Comparison of ENCODE assay signal across 26 mouse cellular contexts in the genomic region with DNA sequence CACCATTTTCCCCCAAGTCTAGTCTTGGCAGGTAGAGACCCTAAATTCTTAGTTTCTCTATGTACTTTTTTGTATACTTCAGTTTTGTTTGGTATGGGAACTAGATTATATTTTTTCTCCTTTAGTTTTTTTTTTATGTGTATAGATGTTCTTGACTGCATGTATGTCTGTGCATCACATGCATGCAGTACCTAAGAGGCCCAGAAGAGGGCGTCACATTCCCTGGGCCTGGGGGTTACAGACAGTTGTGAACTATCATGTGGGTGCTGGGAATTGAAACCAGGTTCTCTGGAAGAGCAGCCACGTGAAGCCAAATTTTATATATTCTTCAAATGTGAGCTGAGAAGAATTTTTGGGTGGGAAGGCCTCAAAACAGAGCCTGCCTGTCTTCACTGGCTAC. TPM values are rescaled to one million over a fixed set of nuclear protein-coding genes. Genes with fewer than 3 reads are reported as not detected.
DNase-seq lines count a peak whose midpoint lies in the region; ATAC-seq and TF ChIP-seq lines count a peak whose summit lies in the region.
"Had no signal": no experiment of that assay in that cellular context is flagged by ENCODE, and none has a peak within 500 bp of the region (broad histone marks: within the 10 kb centered on the region; RNA-seq: fewer than 3 reads in every experiment).

No protein-coding gene starts in this region.

- ATAC-seq in CD4-positive, CD25-positive, alpha-beta regulatory T cell, adult 4 months, result no peak
- ATAC-seq in monocyte, adult 5-6 weeks (replicated peaks; ENCODE audit: insufficient number of reproducible peaks, low FRiP score, low TSS enrichment, poor library complexity, severe bottlenecking), result no peak
- no peak for ATAC-seq in megakaryocyte progenitor cell, adult 5-6 weeks (replicated peaks; ENCODE audit: poor library complexity)
- ATAC-seq: forebrain, postnatal 0 days; intestine, embryonic 16.5 days; midbrain, embryonic 15.5 days had no signal

- TF ChIP-seq CTCF in left cerebral cortex, adult 2 months (IDR thresholded peaks at IDR 0.05), result peak; percentile 24
- TF ChIP-seq CTCF in brain, embryonic 14.5 days (IDR thresholded peaks at IDR 0.05; ENCODE audit: borderline replicate concordance, extremely low read depth, insufficient read depth, insufficient read length), result peak; percentile 6; the same call in 1 of the 2 replicates

- DNase-seq in CD4-positive, CD25-positive, alpha-beta regulatory T cell, adult 2 months (ENCODE audit: low read depth, low spot score), result peak; percentile 11
- no peak for DNase-seq in left cerebral cortex, adult 2 months (ENCODE audit: extremely low spot score in 1 of 2, low spot score in 2 of 2)
- DNase-seq in left cerebral cortex, postnatal 36 days (ENCODE audit: low spot score in 2 of 2), result no peak
- peak; percentile 4 to 7 for DNase-seq in B cell, adult 2 months
- DNase-seq in brain, embryonic 14.5 days (ENCODE audit: low read depth), result no peak
- DNase-seq: adrenal gland, postnatal 14 days; cerebellum, adult 11-12 months; cerebellum, postnatal 36 days; forebrain, postnatal 0 days; heart, postnatal 36 days; liver, embryonic 13.5 days; lung, postnatal 10 days; retina, postnatal 1 day; right cerebral cortex, postnatal 4 days; thymus, postnatal 36 days had no signal

- no peak for TF ChIP-seq POLR2A in brain, embryonic 14.5 days (IDR thresholded peaks at IDR 0.05; ENCODE audit: borderline replicate concordance, extremely low read depth, insufficient read depth, insufficient read length, poor library complexity, severe bottlenecking)

- H3K27ac ChIP-seq in left cerebral cortex, adult 2 months, result no peak overlapping the region
- H3K27ac ChIP-seq: forebrain, embryonic 10.5 days; hindbrain, embryonic 14.5 days; kidney, postnatal 0 days; liver, embryonic 13.5 days; midbrain, embryonic 15.5 days had no signal

- intact Hi-C loops in left cerebral cortex, adult 2 months (cut with DNase I), result no loop called here
- intact Hi-C loops in left cerebral cortex, postnatal 36 days (cut with DNase I), result no loop called here

- no peak overlapping the region for H3K4me3 ChIP-seq in left cerebral cortex, adult 2 months
- H3K4me3 ChIP-seq: forebrain, embryonic 10.5 days; heart, embryonic 12.5 days; liver, embryonic 13.5 days; midbrain, embryonic 15.5 days had no signal

RNA-seq across cellular contexts. Expression of a gene that starts 14.4 kb away (rescaled TPM):
- polyA plus RNA-seq in CD4-positive, CD25-positive, alpha-beta regulatory T cell, adult 4 months (2017; shearing (Covaris generic)), result not detected
- total RNA-seq in left cerebral cortex, adult 2 months (2021), result under 1 TPM in 1 of 2 experiments, not detected in 1; 0.27 TPM
- total RNA-seq in left cerebral cortex, postnatal 36 days (2021), result not detected
- polyA plus RNA-seq in brain, embryonic 14.5 days (2012; rRNA removed), result 0.13 and 0.44 TPM in 2 replicates
- not detected in 3 replicates for total RNA-seq in monocyte, adult 5-6 weeks (2017)
- not detected in 2 replicates for total RNA-seq in megakaryocyte progenitor cell, adult 5-6 weeks (2015)
- total RNA-seq in megakaryocyte progenitor cell, adult 5-6 weeks (2017), result not detected in 2 replicates
- total RNA-seq: adrenal gland, postnatal 14 days; heart, postnatal 36 days; megakaryocyte-erythroid progenitor cell, adult 5-6 weeks; neutrophil, adult 5-6 weeks had no signal
- polyA plus RNA-seq: forebrain, embryonic 10.5 days; heart, embryonic 12.5 days; kidney, postnatal 0 days; liver, embryonic 13.5 days had no signal

RNA-seq across cellular contexts. Expression of a gene that starts 20.4 kb away (rescaled TPM):
- polyA plus RNA-seq in CD4-positive, CD25-positive, alpha-beta regulatory T cell, adult 4 months (2017; shearing (Covaris generic)), result 1 to 10 TPM; 1.3 to 4.8 TPM
- total RNA-seq in left cerebral cortex, adult 2 months (2021), result 1 to 10 TPM; 2.7 to 2.9 TPM
- total RNA-seq in left cerebral cortex, postnatal 36 days (2021), result 1 to 10 TPM; 3.1 TPM
- polyA plus RNA-seq in brain, embryonic 14.5 days (2012; rRNA removed), result 1.5 and 2.0 TPM in 2 replicates
- total RNA-seq in monocyte, adult 5-6 weeks (2017), result 0.64 to 3.0 TPM (median 1.2 TPM) in 3 replicates
- 1.7 and 1.8 TPM in 2 replicates for total RNA-seq in megakaryocyte progenitor cell, adult 5-6 weeks (2015)
- 2.2 and 3.4 TPM in 2 replicates for total RNA-seq in megakaryocyte progenitor cell, adult 5-6 weeks (2017)

RNA-seq across cellular contexts. Expression of a gene that starts 20.8 kb away (rescaled TPM):
- 10 to 100 TPM; 12.9 to 18.3 TPM for polyA plus RNA-seq in CD4-positive, CD25-positive, alpha-beta regulatory T cell, adult 4 months (2017; shearing (Covaris generic))
- 10 to 100 TPM; 19.3 to 20.2 TPM for total RNA-seq in left cerebral cortex, adult 2 months (2021)
- total RNA-seq in left cerebral cortex, postnatal 36 days (2021), result 10 to 100 TPM; 15.4 to 24.9 TPM
- polyA plus RNA-seq in brain, embryonic 14.5 days (2012; rRNA removed), result 25.5 and 25.7 TPM in 2 replicates
- 15.6 to 19.4 TPM (median 18.2 TPM) in 3 replicates for total RNA-seq in monocyte, adult 5-6 weeks (2017)
- total RNA-seq in megakaryocyte progenitor cell, adult 5-6 weeks (2015), result 14.4 and 16.3 TPM in 2 replicates
- 13.5 and 15.8 TPM in 2 replicates for total RNA-seq in megakaryocyte progenitor cell, adult 5-6 weeks (2017)

RNA-seq across cellular contexts. Expression of a gene that starts 42.8 kb away (rescaled TPM):
- 10 to 100 TPM; 27.4 to 30.8 TPM for polyA plus RNA-seq in CD4-positive, CD25-positive, alpha-beta regulatory T cell, adult 4 months (2017; shearing (Covaris generic))
- 1 to 10 TPM; 9.4 to 9.6 TPM for total RNA-seq in left cerebral cortex, adult 2 months (2021)
- 1 to 10 TPM; 6.9 to 9.3 TPM for total RNA-seq in left cerebral cortex, postnatal 36 days (2021)
- polyA plus RNA-seq in brain, embryonic 14.5 days (2012; rRNA removed), result 91.6 and 112 TPM in 2 replicates
- total RNA-seq in monocyte, adult 5-6 weeks (2017), result 14.2 to 15.7 TPM (median 14.6 TPM) in 3 replicates
- 6.7 and 10.0 TPM in 2 replicates for total RNA-seq in megakaryocyte progenitor cell, adult 5-6 weeks (2015)
- total RNA-seq in megakaryocyte progenitor cell, adult 5-6 weeks (2017), result 4.9 and 7.2 TPM in 2 replicates

RNA-seq across cellular contexts. Expression of a gene that starts 42.8 kb away (rescaled TPM):
- 10 to 100 TPM; 42.2 to 49.5 TPM for polyA plus RNA-seq in CD4-positive, CD25-positive, alpha-beta regulatory T cell, adult 4 months (2017; shearing (Covaris generic))
- total RNA-seq in left cerebral cortex, adult 2 months (2021), result 10 to 100 TPM; 54.6 to 55.2 TPM
- 10 to 100 TPM; 54.4 to 58.8 TPM for total RNA-seq in left cerebral cortex, postnatal 36 days (2021)
- 74.7 and 115 TPM in 2 replicates for polyA plus RNA-seq in brain, embryonic 14.5 days (2012; rRNA removed)
- 28.3 to 33.4 TPM (median 32.5 TPM) in 3 replicates for total RNA-seq in monocyte, adult 5-6 weeks (2017)
- total RNA-seq in megakaryocyte progenitor cell, adult 5-6 weeks (2015), result 78.9 and 81.7 TPM in 2 replicates
- total RNA-seq in megakaryocyte progenitor cell, adult 5-6 weeks (2017), result 54.2 and 60.2 TPM in 2 replicates

Comparison
In these comparisons a context has a peak if more than half of its experiments do, and no peak if none do; other contexts are left out.
1. DNase-seq: peak in CD4-positive, CD25-positive, alpha-beta regulatory T cell, adult 2 months (single experiment) and B cell, adult 2 months (2 of 2); none in left cerebral cortex, adult 2 months (0 of 2), left cerebral cortex, postnatal 36 days (0 of 2) and brain, embryonic 14.5 days (single experiment).